Mouse (Mus musculus) megakaryocyte-erythroid progenitor cell, adult 5-6 weeks (primary cell): ENCODE measurements at regions not wholly inside any gene's neighbourhood (a gene's known extent, or its start where the extent isn't known, plus 50 kb on each side); places are given as distances from the start of the nearest gene placed in this dataset.

Source experiments
- ATAC-seq: replicated peaks from 2 replicates; pipeline ENCODE4 v1.8.0; 2016; ENCODE audit warnings: mild to moderate bottlenecking, inconsistent platforms; ENCODE audit not compliant: severe bottlenecking, poor library complexity, low FRiP score, low TSS enrichment

DNA sequence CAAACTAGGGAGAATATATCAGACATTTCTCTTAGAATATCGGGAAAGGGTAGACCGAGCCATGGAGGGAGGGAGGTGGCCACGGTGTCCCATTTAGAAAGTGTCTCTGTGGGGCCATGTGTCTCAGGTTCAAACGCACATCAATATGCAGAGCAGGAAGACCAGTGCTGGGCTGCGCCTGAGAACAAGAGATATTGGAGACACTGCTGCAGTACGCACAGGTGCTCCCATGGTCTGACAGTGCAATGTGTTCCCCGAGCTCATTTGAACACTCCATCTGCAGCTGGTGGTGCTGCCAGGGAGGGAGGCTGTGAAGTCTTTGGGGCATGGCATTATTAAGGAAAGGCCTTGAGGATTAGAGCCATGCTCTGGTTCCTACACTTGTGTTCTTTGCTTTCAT is 60.6 kb upstream of the Irf2bp2 start:
- ATAC-seq = no peak

DNA sequence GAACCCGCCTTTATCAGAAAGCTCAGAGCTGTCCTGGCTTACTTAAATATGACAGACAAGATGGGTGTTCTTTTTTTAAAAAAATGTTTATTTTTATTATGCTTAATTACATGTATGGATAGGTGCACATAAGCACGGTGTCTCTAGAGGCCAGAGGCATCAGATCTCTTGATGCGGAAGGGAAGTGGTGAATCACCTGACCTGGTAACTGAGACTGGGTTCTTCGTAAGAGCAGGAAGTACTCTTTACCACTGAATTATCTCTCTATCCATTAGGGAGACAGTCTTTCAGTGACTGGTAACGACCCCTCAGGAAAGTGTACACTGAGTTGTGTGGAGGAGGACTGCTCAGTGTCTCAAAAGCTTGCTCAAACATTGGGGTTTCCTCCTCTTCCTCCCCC is 58.4 kb upstream of the Irf2bp2 start:
- no peak for ATAC-seq

DNA sequence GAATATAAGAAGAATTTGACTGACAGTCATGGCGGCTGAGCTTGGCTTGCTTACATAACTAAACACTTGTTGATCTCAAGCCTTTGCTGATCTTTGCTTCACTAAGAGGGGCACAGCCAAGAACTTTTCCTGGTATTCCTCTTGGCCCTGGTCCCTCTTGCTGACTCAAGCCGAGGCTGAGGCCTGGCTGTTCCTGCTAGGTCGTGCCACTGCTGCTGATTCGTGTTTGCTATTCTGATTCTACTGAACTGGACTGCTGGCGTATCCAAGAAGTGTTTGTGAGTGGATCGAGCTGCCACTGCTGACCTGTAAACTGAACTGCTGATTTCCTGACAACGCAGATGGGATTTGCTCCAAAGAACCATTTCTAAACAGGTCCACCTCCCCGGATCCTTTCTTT is 57.2 kb upstream of the Irf2bp2 start:
- ATAC-seq = no peak

DNA sequence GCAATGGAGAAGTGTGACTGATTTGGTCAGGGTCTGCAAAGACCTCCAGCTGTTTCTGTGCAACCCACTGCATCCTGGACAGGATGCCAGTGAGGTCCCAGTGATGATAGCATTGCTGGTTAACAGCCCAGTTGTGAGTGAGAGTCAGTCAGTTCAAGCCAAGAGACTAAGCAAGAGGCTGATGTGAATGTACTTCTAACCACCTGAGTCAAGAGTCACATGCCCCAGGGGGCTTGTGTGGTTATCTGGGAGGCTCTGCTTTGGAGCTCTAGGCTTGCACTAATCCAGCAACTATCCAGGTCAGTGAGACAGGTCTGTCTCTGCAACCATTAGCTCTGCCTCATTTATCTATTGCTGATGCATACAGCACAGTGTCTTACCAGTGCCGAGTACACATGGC is 55.5 kb upstream of the Irf2bp2 start:
- no peak for ATAC-seq

DNA sequence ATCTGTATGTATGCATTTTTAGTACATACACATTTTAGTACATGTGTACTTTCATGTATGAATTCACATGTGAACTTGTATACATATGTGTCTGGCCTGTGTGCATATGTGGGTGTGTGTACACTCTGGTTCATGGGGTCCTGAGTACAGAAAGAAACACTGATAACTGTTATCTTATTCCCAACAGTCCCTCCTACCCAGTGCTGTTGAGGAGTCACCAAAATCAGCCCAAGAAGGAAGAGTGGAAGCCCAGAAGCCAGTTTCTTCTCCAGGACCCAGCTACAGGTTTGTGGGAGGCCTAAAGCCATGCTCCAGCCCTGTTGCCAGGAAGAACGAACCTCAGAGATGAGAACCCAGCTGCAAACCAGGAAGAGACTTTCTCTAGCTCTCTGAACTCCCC is 53.6 kb upstream of the Irf2bp2 start:
- no peak for ATAC-seq

DNA sequence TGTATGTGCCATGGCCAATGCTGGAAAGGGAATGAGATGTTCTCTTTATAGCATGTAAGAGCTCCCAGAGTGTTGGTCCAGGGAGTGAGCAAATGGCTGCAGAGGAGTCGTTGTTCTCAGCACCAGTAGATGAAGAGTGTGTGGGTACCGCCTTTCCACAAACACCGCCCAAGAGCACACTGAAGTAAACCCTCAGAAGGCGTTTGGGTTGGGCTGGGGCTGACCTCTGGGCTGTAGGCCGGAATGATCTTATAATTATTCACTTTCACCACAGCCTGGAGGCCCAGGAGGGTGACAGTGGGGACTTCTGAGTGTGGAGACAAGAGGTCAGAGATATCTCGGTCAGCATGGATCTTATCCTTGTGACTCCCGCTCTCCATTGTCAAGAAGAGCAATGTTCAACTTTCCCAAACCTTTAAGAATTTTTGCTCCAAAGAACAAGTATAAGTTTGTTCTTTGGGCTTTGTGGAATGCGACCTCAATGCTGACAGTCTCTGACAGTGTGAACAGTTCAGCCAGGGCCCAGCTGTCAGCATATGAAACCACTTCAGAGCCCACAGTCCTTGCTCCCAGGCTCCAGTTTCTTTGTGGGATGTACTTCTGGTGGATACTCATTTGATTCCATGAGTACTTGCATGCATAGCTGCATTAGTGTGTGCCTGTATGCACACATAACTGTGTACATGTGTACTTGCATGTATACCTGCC is 53.0 kb upstream of the Irf2bp2 start:
- no peak for ATAC-seq

DNA sequence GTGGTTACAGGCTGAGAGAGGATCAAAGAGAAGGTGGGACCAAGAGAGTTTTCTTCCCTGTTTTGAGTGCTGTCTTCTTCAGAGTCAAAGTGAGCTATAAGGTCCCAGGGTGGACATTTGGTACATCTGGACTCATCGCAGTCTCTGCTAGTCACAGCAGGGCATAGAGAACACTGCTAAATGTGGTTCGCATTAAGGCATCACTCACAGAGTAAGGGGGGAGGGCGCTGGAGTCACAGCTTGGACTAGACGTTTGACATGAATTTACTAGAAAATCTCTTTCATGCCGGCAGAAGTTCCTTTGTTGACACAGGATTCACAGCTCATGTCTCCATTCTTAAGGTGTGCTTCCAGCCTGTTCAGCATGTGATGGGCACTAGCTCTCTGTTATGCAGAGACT is 50.4 kb upstream of the Irf2bp2 start:
- ATAC-seq = no peak
